Mouse (Mus musculus) heart, postnatal 25 days (tissue): ENCODE measurements around the gene Vps33a. TPM values are rescaled to one million over a fixed set of nuclear protein-coding genes. Genes with fewer than 3 reads are reported as not detected.

Experiments used
- DNase-seq: peaks from one replicate; pipeline ENCODE4 v3.0.0; 2022; ENCODE audit warnings: low spot score
- intact Hi-C: fragments of 180-260 bp; cut with DNase I; formaldehyde crosslinking; loops from one replicate; pipeline ENCODE4 v1.15.1; 2025
- total RNA-seq, 2 experiments: library from RNA; stranded (reverse); gene quantifications; 2 replicates each; pipeline ENCODE4 v1.2.3; 2021

Gene Vps33a
- total RNA-seq: 10 to 100 TPM; 24.8 to 34.0 TPM

DNA sequence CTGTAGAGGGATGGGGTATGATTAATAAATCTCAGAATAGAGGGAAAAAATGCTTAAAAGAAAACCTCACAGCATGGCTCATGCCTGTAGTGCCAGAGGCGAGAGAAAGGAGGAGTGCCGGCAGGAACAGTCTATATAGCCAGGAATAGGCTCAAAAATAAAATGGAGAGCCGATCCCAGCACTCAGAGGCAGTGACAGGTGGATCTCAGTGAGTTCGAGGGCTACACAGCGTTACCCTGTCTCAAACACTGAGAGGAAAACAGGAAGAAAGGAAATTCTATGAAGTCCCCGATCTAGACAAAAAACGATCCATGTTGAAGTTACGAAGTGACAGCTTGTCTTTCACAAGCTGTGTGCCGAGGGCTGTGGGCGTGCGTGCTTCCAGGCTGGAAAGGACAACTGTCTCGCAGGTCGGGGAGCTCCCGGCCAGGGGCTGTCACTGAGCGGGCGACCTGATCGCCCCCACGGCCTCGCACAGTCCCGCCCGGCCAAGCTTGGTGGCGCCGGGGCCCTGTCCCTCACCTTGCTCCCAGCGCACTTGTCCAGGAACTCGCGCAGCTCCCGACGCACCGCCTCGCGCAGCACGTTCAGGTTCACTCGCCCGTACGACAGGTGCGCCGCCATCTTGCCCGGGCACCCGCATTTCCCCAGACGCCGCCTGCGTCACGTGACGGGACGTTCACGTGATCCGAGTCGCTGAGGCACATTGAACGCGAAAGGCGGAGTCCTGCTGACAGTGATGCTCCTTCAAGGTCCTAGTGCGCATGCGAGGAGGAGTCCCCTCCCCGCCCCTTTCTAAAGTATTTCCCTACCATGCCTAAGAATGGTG, at the start of gene Vps33a:
Vps33a (minus strand) TSS at position 682 of the 830 bp plus-strand sequence.
- DNase-seq: peak; percentile 94
- intact Hi-C loops: no loop called here

- DNase-seq: no peak
- intact Hi-C loops: no loop called here
Measured at GRCm38 (mm10) chr5:123622421-123622820, 49.6 kb upstream of the Vps33a start.

GRCm38 (mm10) chr5:123618558-123618957, 45.7 kb upstream of the Vps33a start:
- DNase-seq: no peak
- intact Hi-C loops: no loop called here

GRCm38 (mm10) chr5:123614246-123614645, 41.4 kb upstream of the Vps33a start:
- DNase-seq: no peak
- intact Hi-C loops: loop anchor here (5.0 kb wide), 1 partner anchor 167 kb away; no protein-coding TSS in a partner anchor

DNA sequence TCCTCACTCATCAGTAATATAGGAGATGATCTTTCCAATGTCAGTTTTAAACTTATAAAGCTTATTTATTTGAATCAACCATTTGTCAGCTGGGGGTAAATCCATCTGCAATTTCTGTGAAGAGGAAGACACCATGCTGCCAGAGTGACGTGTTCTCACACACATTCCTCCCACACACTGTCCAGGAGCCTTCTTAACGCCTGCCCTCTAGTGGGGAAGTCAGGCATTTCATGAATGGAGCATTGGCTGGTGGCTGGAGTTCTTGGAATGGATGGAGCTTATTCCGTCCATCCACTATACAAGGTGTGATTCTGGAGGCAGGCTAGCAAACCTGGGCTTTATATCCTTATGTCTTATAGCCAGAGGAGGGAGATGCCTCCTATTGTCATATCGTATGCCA, 37.0 kb upstream of the Vps33a start:
- DNase-seq: peak; percentile 36
- intact Hi-C loops: loop anchor here (1.0 to 5.0 kb wide), 2 partner anchors 26 to 163 kb away; no protein-coding TSS in a partner anchor

GRCm38 (mm10) chr5:123609416-123609815, 36.6 kb upstream of the Vps33a start:
- intact Hi-C loops: no loop called here
- no peak for DNase-seq

DNA sequence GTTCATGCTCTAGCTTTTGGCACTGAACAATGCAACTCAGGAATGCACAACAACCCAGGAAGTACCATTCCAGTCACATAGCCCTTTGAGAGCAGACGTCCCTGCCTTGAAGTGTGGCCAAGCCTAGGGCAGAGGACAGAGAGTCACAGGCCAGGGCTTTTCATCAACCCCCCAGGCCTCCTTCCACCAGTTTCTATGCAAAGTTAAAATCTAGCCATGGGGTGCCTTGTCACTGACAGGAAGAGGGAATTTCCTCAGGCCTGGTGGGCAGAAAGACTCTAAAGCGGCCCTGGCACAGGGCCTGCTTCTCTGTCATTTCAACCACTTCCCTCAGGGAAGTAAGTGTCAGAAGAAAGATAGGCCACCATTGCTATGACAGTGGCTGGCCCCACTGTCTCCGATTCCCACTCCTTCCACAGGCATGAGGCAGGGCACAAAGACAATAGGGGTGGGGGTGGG, 34.4 kb upstream of the Vps33a start:
- no peak for DNase-seq
- intact Hi-C loops: no loop called here

GRCm38 (mm10) chr5:123603496-123603895, 30.7 kb upstream of the Vps33a start:
- intact Hi-C loops: no loop called here
- DNase-seq: peak; percentile 5

DNA sequence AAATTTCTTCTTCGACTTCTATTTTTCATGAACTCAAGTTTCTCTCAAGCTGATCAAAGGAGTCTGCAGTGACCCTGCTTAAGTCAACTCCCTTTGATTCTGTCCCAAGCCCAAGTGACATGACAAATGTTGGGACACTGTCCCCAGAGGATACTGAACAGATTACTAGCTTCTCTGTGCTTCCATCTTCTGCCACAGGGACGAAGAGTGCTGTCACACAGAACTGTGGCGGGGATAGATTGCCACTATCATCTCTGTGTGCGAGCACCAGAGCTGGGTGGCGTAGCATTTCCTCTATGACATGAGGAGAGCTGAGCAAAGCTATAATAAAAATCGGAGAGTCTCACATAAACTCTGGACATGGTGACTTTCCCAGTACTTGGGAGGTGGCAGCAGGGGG, 29.3 kb upstream of the Vps33a start:
- intact Hi-C loops: no loop called here
- no peak for DNase-seq

- no peak for DNase-seq
- intact Hi-C loops: no loop called here
Measured at GRCm38 (mm10) chr5:123599319-123599718, 26.5 kb upstream of the Vps33a start.

- intact Hi-C loops: no loop called here
- DNase-seq: no peak
Measured at GRCm38 (mm10) chr5:123593622-123594280, 20.9 kb upstream of the Vps33a start.

DNA sequence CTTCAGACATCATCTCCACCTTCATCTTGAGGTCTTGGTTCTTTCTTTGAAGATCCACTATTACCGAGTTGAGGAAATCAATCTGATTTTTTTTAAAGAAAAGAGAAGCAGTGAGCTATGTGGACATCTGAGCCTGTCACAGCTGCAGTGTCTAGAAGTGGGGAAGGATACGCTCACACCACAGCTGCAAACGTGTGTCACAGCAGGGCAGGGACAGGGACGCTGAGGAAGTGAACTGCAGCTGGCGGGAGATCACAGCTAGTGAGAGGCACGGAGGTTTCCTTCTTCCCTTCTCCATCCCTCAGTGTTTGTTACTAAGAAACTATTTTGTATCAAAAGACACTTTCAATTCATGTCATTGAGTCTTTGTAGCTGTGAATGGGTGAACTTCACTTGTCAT, 7.2 kb upstream of the Vps33a start:
- intact Hi-C loops: no loop called here
- no peak for DNase-seq

DNA sequence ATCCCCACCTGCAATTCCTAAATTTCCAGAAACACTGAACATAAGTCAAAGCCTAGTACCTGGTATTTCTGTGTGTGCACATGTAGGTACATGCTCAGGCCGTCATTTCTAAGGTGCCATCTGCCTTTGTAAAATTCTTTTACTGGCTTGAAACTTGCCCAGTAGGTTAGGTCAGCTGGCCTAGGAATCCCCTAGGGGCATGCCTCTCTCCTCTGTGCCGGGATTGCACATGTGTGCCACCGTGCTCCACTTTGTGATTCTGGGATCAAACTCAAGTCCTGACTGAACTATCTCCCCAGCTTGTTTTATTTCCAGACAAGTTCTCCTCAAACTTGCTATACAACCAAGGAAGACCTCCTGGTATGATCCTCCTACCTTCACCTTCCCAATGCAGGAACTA, 3.9 kb upstream of the Vps33a start:
- intact Hi-C loops: no loop called here
- no peak for DNase-seq

DNA sequence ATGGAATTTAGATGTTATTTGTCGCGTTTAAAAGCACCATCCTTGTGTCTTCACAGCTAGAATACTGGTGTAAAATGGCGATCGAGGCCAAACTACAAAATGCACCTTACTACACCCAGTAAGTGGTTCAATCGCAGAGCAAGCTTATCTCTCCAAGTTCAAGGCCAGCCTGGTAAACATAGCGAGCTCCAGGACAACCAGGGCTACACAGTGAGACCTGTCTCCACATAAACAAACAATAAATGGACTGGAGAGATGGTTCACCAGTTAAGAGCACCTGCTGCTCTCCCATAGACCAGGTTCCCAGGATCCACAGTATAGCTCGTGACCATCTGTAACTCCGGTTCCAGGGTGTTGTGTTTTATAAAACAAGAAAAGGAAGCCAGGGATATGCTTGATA, 524 bp upstream of the Vps33a start:
- no peak for DNase-seq
- intact Hi-C loops: no loop called here

- DNase-seq: no peak
- intact Hi-C loops: no loop called here
Measured at GRCm38 (mm10) chr5:123561128-123561527, 11.7 kb downstream of the Vps33a start.

GRCm38 (mm10) chr5:123559588-123559987, 13.2 kb downstream of the Vps33a start:
- DNase-seq: no peak
- intact Hi-C loops: no loop called here

GRCm38 (mm10) chr5:123556451-123556850, 16.4 kb downstream of the Vps33a start:
- no peak for DNase-seq
- intact Hi-C loops: no loop called here

GRCm38 (mm10) chr5:123555693-123556092, 17.1 kb downstream of the Vps33a start:
- intact Hi-C loops: no loop called here

DNA sequence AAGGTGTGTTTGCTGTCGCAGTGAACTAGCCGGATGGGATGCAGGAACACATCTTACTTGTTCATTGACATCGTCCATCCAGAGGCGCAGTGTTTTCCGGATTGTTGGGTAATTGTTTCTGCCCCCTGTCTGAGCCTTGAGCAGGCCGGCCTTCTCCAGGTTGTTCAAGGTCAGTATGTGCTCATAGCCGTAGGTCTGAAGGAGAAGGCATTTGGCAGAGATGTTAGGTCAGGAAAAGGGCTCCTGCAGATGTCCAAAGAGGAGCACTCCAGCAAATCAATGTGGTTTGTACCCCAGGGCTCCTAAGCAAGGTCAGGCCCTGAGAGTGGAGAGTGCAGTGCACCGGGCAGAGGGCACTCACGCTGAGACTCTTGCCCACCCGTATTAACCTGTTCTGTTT, 39.0 kb downstream of the Vps33a start:
- intact Hi-C loops: loop anchor here (5.0 kb wide), 1 partner anchor 34 kb away; no protein-coding TSS in a partner anchor
- DNase-seq: no peak

More at GRCm38 (mm10) chr5:123555693-123556092, 17.1 kb downstream of the Vps33a start:
- no peak for DNase-seq

GRCm38 (mm10) chr5:123530056-123530455, 42.8 kb downstream of the Vps33a start:
- intact Hi-C loops: loop anchor here (5.0 kb wide), 1 partner anchor 37 kb away; no protein-coding TSS in a partner anchor
- no peak for DNase-seq

DNA sequence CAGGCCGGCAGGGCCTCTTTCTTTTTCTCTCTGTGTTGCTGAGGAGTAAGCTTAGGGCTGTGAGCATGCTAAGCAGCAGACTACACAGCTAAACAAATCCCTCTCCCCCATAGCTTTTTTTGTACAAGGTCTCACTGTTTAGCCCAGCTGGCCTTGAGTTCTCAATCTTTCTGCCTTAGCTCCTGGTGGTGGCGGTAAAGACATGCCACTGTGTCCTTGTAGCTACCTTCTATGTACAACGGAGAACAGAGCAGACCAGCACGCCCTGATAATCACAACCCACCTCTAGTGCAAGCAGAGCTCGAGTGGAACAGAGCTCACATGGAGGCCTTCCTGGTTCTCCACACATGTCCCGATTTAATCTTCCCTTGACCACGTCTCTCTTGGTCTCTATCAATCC, 44.2 kb downstream of the Vps33a start:
- intact Hi-C loops: no loop called here
- no peak for DNase-seq
